Mouse (Mus musculus) ovary, adult 18-20 months (tissue): ENCODE results near the gene Atic.
A peak's percentile ranks its signal among the peaks of the same experiment; 100 is the strongest.

Experiments used
- DNase-seq: peaks from one replicate; pipeline ENCODE4 v3.0.0; 2022; ENCODE audit warnings: low spot score, mixed read lengths

The Atic gene

GRCm38 (mm10) chr1:71556688-71557612 is at the start of gene Atic:
Gene Atic (plus strand): TSS chr1:71557150.
- DNase-seq: peak; percentile 87

GRCm38 (mm10) chr1:71507251-71507650 is 49.7 kb upstream of the Atic start:
- no peak for DNase-seq

GRCm38 (mm10) chr1:71515041-71515440 is 41.9 kb upstream of the Atic start:
- no peak for DNase-seq

GRCm38 (mm10) chr1:71528808-71529648 is 27.9 kb upstream of the Atic start:
- DNase-seq: no peak

GRCm38 (mm10) chr1:71530779-71531178 is 26.2 kb upstream of the Atic start:
- no peak for DNase-seq

- DNase-seq: no peak
Observed at GRCm38 (mm10) chr1:71531653-71532052, 25.3 kb upstream of the Atic start.

GRCm38 (mm10) chr1:71539641-71540040 is 17.3 kb upstream of the Atic start:
- DNase-seq: no peak

- DNase-seq: no peak
Observed at GRCm38 (mm10) chr1:71540437-71540836, 16.5 kb upstream of the Atic start.

- DNase-seq: no peak
Observed at GRCm38 (mm10) chr1:71550626-71551195, 6.2 kb upstream of the Atic start.

GRCm38 (mm10) chr1:71560626-71561025 is 3.7 kb downstream of the Atic start:
- no peak for DNase-seq

GRCm38 (mm10) chr1:71564291-71564690 is 7.3 kb downstream of the Atic start:
- no peak for DNase-seq

GRCm38 (mm10) chr1:71567884-71568605 is 11.1 kb downstream of the Atic start:
- DNase-seq: no peak

GRCm38 (mm10) chr1:71570116-71570515 is 13.2 kb downstream of the Atic start:
- no peak for DNase-seq

GRCm38 (mm10) chr1:71575987-71576386 is 19.0 kb downstream of the Atic start:
- no peak for DNase-seq

- no peak for DNase-seq
Observed at GRCm38 (mm10) chr1:71576837-71577236, 19.9 kb downstream of the Atic start.

- DNase-seq: peak; percentile 48
Observed at GRCm38 (mm10) chr1:71579526-71579925, 22.6 kb downstream of the Atic start.

GRCm38 (mm10) chr1:71580408-71580807 is 23.5 kb downstream of the Atic start:
- DNase-seq: no peak

- no peak for DNase-seq
Observed at GRCm38 (mm10) chr1:71583302-71583701, 26.4 kb downstream of the Atic start.

- DNase-seq: no peak
Observed at GRCm38 (mm10) chr1:71583900-71584299, 26.9 kb downstream of the Atic start.

GRCm38 (mm10) chr1:71586658-71587057 is 29.7 kb downstream of the Atic start:
- no peak for DNase-seq

- DNase-seq: no peak
Observed at GRCm38 (mm10) chr1:71590038-71590437, 33.1 kb downstream of the Atic start.

GRCm38 (mm10) chr1:71593184-71593583 is 36.2 kb downstream of the Atic start:
- DNase-seq: no peak
